Mouse (Mus musculus): Measurements from ENCODE around the gene Plin4.
A peak's percentile ranks its signal among the peaks of the same experiment; 100 is the strongest.

DNA sequence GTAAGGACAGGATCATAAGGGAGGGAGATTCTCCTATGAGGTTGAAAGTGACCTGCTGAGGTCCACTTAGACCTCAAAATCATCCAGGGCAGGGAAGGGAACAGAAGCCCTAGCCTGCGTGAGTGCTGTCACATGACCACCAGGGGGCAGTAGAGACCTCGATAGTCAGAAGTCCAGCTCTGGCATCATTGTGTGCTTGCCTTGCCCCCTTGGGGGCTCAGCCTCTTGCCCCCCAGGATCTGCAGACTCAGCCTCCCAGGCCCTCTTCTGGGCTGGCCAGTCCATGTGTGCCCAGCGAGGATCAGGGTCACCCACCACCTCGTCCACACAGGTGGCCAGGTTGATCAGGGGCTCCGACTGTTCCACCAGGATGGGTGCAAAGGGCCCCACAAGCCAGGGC lies 2.3 kb upstream of the Plin4 start:
- TF ChIP-seq CTCF (IDR thresholded peaks at IDR 0.05; ENCODE audit: extremely low read depth, insufficient read depth, insufficient read length, insufficient replicate concordance) = peak; percentile 83; the same call in 1 of the 2 replicates
- TF ChIP-seq POLR2A (IDR thresholded peaks at IDR 0.05; ENCODE audit: low read depth, low read length) = no peak
